Mouse (Mus musculus): ENCODE results near the gene Tppp2. TPM values are rescaled to one million over a fixed set of nuclear protein-coding genes. Genes with fewer than 3 reads are reported as not detected.

Gene Tppp2
- polyA plus RNA-seq, 1 experiment from 2014 or later: not detected

GRCm38 (mm10) chr14:51892191-51892939 lies 25.9 kb upstream of the Tppp2 start, which contains the start of gene Slc39a2:
Gene Slc39a2 (plus strand): TSS chr14:51892889.
- Histone ChIP-seq H3K4me3 (ENCODE audit: low read depth, low read length) (no peak within 1 kb of the TSS), H3K9me3 (ENCODE audit: control insufficient read depth, low read length) (no peaks in the 10 kb centered on the region), H3K27me3 (ENCODE audit: control insufficient read depth, insufficient read depth, low read length) (no peaks in the 10 kb centered on the region), H3K27ac (ENCODE audit: low read depth, low read length) (no peak within 1 kb of the TSS), H3K4me1 (ENCODE audit: control insufficient read depth, insufficient read depth, low read length) (no peaks in the 10 kb centered on the region), H3K4me2 (no peak within 1 kb of the TSS), H3K36me3 (ENCODE audit: control insufficient read depth, insufficient read depth, low read length) (peaks cover 24% of the 10 kb centered on the region), H3K9ac (ENCODE audit: low read length) (no peak within 1 kb of the TSS)
- DNase-seq (ENCODE audit: low spot score, missing footprints): no peak
- no peak for ATAC-seq (ENCODE audit: low FRiP score)
- WGBS: 90% methylated on average over 9 of the region's 9 CpGs

GRCm38 (mm10) chr14:51893094-51893794 lies 25.0 kb upstream of the Tppp2 start:
- DNase-seq (ENCODE audit: low spot score, missing footprints) (no peak), ATAC-seq (ENCODE audit: low FRiP score) (no peak)
- Histone ChIP-seq H3K36me3 (ENCODE audit: control insufficient read depth, insufficient read depth, low read length) (peaks cover 24% of the 10 kb centered on the region), H3K4me3 (ENCODE audit: low read depth, low read length) (no peak overlapping the region), H3K27ac (ENCODE audit: low read depth, low read length) (no peak overlapping the region), H3K27me3 (ENCODE audit: control insufficient read depth, insufficient read depth, low read length) (no peaks in the 10 kb centered on the region), H3K4me1 (ENCODE audit: control insufficient read depth, insufficient read depth, low read length) (no peaks in the 10 kb centered on the region), H3K4me2 (no peak overlapping the region), H3K9ac (ENCODE audit: low read length) (no peak overlapping the region), H3K9me3 (ENCODE audit: control insufficient read depth, low read length) (no peaks in the 10 kb centered on the region)
- WGBS: 21% methylated on average over 10 of the region's 10 CpGs

- no peaks in the 10 kb centered on the region for H3K4me1 ChIP-seq (ENCODE audit: control insufficient read depth, insufficient read depth, low read length)
- H3K27ac ChIP-seq (ENCODE audit: low read depth, low read length): no peak overlapping the region
- no peak for ATAC-seq (ENCODE audit: low FRiP score)
- peaks cover 22% of the 10 kb centered on the region; the same call in 1 of the 2 replicates for H3K36me3 ChIP-seq (ENCODE audit: control insufficient read depth, insufficient read depth, low read length)
- no peak overlapping the region for H3K4me2 ChIP-seq
- H3K27me3 ChIP-seq (ENCODE audit: control insufficient read depth, insufficient read depth, low read length): no peaks in the 10 kb centered on the region
- H3K9me3 ChIP-seq (ENCODE audit: control insufficient read depth, low read length): no peaks in the 10 kb centered on the region
- no peak for DNase-seq (ENCODE audit: low spot score, missing footprints)
- no peak overlapping the region for H3K4me3 ChIP-seq (ENCODE audit: low read depth, low read length)
- H3K9ac ChIP-seq (ENCODE audit: low read length): no peak overlapping the region
- 53% methylated on average over 3 of the region's 3 CpGs for WGBS
Measured at GRCm38 (mm10) chr14:51893809-51894208, 24.4 kb upstream of the Tppp2 start.

DNA sequence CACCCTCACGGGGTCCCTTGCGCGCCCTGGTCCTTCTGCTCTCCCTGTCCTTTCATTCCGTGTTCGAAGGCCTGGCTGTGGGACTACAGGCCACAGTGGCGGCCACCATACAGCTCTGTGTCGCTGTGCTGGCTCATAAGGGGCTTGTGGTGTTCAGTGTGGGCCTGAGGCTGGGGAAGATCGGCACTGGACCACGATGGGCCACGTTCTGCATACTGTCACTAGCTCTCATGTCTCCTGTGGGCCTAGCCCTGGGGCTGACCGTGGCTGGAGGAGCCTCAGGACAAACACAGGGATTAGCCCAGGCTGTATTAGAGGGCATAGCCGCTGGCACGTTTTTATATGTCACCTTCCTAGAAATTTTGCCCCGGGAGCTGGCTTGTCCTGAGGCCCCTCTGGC lies 23.2 kb upstream of the Tppp2 start:
- DNase-seq (ENCODE audit: low spot score, missing footprints) (no peak), ATAC-seq (ENCODE audit: low FRiP score) (no peak)
- Histone ChIP-seq H3K4me3 (ENCODE audit: low read depth, low read length) (no peak overlapping the region), H3K36me3 (ENCODE audit: control insufficient read depth, insufficient read depth, low read length) (peaks cover 14% of the 10 kb centered on the region; the same call in 1 of the 2 replicates), H3K4me2 (no peak overlapping the region), H3K9ac (ENCODE audit: low read length) (no peak overlapping the region), H3K4me1 (ENCODE audit: control insufficient read depth, insufficient read depth, low read length) (no peaks in the 10 kb centered on the region), H3K27ac (ENCODE audit: low read depth, low read length) (no peak overlapping the region), H3K9me3 (ENCODE audit: control insufficient read depth, low read length) (no peaks in the 10 kb centered on the region), H3K27me3 (ENCODE audit: control insufficient read depth, insufficient read depth, low read length) (no peaks in the 10 kb centered on the region)
- WGBS: 77% methylated on average over 14 of the region's 14 CpGs

DNA sequence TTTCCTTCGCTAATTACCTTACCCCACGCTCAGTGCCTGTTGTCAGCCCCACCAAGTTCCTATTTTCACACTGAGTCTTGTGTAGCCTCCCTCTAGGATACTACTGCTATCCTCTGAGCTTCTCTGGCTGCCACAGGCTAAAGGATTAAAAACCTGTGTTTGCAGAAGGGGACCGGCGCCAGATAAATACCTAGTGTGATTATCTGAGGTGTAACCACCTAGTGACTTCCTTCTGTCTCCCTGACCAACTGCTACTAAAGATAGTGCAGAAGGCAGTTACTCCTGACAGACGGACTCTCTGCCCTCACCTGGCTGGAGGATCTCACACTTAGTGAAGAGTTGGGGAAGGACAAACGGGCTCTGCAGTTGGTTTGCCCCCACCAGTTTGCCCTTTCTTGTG lies 22.2 kb upstream of the Tppp2 start:
- no peak for ATAC-seq (ENCODE audit: low FRiP score)
- no peak overlapping the region for H3K4me3 ChIP-seq (ENCODE audit: low read depth, low read length)
- no peak overlapping the region for H3K4me2 ChIP-seq
- WGBS: 88% methylated on average over 6 of the region's 6 CpGs
- DNase-seq (ENCODE audit: low spot score, missing footprints): no peak
- no peak overlapping the region for H3K27ac ChIP-seq (ENCODE audit: low read depth, low read length)
- H3K4me1 ChIP-seq (ENCODE audit: control insufficient read depth, insufficient read depth, low read length): no peaks in the 10 kb centered on the region
- H3K27me3 ChIP-seq (ENCODE audit: control insufficient read depth, insufficient read depth, low read length): no peaks in the 10 kb centered on the region
- H3K36me3 ChIP-seq (ENCODE audit: control insufficient read depth, insufficient read depth, low read length): peaks cover 11% of the 10 kb centered on the region; the same call in 1 of the 2 replicates
- no peaks in the 10 kb centered on the region for H3K9me3 ChIP-seq (ENCODE audit: control insufficient read depth, low read length)
- H3K9ac ChIP-seq (ENCODE audit: low read length): no peak overlapping the region

GRCm38 (mm10) chr14:51896539-51897170 lies 21.6 kb upstream of the Tppp2 start:
- H3K4me2 ChIP-seq: no peak overlapping the region
- ATAC-seq (ENCODE audit: low FRiP score) (no peak), DNase-seq (ENCODE audit: low spot score, missing footprints) (no peak)
- no peaks in the 10 kb centered on the region for H3K9me3 ChIP-seq (ENCODE audit: control insufficient read depth, low read length)
- H3K4me1 ChIP-seq (ENCODE audit: control insufficient read depth, insufficient read depth, low read length): no peaks in the 10 kb centered on the region
- H3K36me3 ChIP-seq (ENCODE audit: control insufficient read depth, insufficient read depth, low read length): peaks cover 5% of the 10 kb centered on the region; the same call in 1 of the 2 replicates
- H3K4me3 ChIP-seq (ENCODE audit: low read depth, low read length): no peak overlapping the region
- 80% methylated on average over 8 of the region's 8 CpGs for WGBS
- H3K9ac ChIP-seq (ENCODE audit: low read length): no peak overlapping the region
- H3K27ac ChIP-seq (ENCODE audit: low read depth, low read length): no peak overlapping the region
- H3K27me3 ChIP-seq (ENCODE audit: control insufficient read depth, insufficient read depth, low read length): no peaks in the 10 kb centered on the region

- ATAC-seq (ENCODE audit: low FRiP score): no peak
- no peaks in the 10 kb centered on the region for H3K9me3 ChIP-seq (ENCODE audit: control insufficient read depth, low read length)
Measured at GRCm38 (mm10) chr14:51899351-51899750, 18.9 kb upstream of the Tppp2 start.

DNA sequence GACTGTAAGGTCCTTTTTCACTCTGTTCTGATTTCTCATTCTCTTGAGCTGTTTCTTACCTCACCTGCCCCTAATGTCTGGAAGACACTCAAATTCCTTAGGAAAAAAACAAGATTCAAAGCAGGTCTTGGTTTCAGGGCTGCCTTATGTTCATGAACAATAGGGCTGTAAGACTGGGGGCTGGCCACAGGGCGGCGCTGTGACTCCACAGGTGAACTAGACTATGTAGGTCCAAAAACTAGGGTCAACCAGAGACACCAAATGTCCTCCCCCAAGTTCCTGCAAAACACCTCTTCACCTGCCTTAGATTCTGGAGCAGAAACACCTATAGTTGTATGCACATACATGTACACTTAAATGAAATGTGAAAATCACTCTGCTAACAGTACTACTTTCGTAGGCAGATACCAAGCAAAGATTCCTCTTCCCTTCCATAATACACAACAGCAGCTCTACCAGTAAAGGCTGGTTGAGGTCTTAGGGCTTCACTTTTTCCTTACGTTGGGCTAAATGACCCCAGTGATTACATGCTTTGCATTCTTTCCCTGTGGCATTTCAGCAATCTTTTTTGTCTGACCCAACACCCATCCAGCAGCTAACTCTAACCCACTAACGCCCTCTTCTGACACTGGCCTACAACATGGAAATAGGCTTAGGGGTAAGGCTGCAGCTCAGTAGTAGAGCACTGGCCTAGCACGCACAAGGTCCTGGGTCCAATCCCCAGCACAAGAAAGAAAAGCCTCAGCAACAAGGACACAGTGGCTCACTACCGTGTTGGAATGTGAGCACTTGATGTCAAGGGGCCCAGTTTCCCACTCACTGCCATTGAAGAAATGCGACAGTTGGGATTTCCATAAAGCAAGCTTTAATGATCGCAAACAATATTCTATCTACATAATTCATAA lies 15.2 kb upstream of the Tppp2 start:
- 64% methylated on average over 9 of the region's 9 CpGs for WGBS
- no peaks in the 10 kb centered on the region for H3K36me3 ChIP-seq (ENCODE audit: control insufficient read depth, insufficient read depth, low read length)
- H3K9me3 ChIP-seq (ENCODE audit: control insufficient read depth, low read length): no peaks in the 10 kb centered on the region

More at GRCm38 (mm10) chr14:51899351-51899750, 18.9 kb upstream of the Tppp2 start:
- no peak overlapping the region for H3K9ac ChIP-seq (ENCODE audit: low read length)
- no peaks in the 10 kb centered on the region for H3K36me3 ChIP-seq (ENCODE audit: control insufficient read depth, insufficient read depth, low read length)
- H3K27ac ChIP-seq (ENCODE audit: low read depth, low read length): no peak overlapping the region
- DNase-seq (ENCODE audit: low spot score, missing footprints): no peak
- H3K4me3 ChIP-seq (ENCODE audit: low read depth, low read length): no peak overlapping the region
- 92% methylated on average over 1 of the region's 1 CpGs for WGBS
- no peaks in the 10 kb centered on the region for H3K27me3 ChIP-seq (ENCODE audit: control insufficient read depth, insufficient read depth, low read length)
- H3K4me2 ChIP-seq: no peak overlapping the region
- H3K4me1 ChIP-seq (ENCODE audit: control insufficient read depth, insufficient read depth, low read length): no peaks in the 10 kb centered on the region

More for the DNA sequence above, 15.2 kb upstream of the Tppp2 start:
- H3K27me3 ChIP-seq (ENCODE audit: control insufficient read depth, insufficient read depth, low read length): no peaks in the 10 kb centered on the region
- no peak overlapping the region for H3K9ac ChIP-seq (ENCODE audit: low read length)
- DNase-seq (ENCODE audit: low spot score, missing footprints) (peak; percentile 95), ATAC-seq (ENCODE audit: low FRiP score) (peak; percentile 83)
- no peak overlapping the region for H3K27ac ChIP-seq (ENCODE audit: low read depth, low read length)
- H3K4me2 ChIP-seq: no peak overlapping the region
- no peak overlapping the region for H3K4me3 ChIP-seq (ENCODE audit: low read depth, low read length)
- H3K4me1 ChIP-seq (ENCODE audit: control insufficient read depth, insufficient read depth, low read length): no peaks in the 10 kb centered on the region
